ENCODE assay signal across 7 mouse cellular contexts in the genomic region with DNA sequence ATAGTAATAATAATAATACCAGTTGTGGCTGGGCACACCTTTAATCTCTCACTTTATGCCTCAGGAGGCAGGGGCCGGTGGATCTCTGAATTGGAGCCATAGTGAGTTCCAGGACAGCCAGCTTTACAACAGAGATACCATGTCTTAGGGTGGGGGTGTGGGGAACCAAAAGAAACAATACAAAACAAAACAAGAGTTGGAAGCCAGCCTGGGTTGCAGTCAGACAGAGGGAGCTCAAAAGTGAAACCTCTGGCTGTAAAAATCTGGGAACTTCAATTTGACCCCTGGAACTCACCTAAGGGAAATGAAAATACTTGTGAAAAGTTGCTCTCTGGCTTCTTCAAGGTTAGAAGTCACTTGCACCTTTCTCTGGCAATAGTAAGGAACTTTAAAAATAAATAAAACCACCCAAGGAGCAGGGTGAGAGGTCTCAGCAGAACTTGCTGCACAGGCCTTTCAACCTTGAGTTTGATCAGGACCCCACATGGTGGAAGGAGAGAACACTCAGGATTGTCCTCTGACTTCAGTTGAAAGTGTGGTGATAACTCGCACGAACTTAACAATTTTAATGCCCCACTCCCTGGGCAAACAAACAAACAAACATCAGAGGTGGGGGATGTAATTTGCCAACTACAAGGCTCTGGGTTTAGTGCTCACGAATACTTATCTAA. TPM values are rescaled to one million over a fixed set of nuclear protein-coding genes. Genes with fewer than 3 reads are reported as not detected.
DNase-seq lines count a peak whose midpoint lies in the region; ATAC-seq and TF ChIP-seq lines count a peak whose summit lies in the region.

No protein-coding gene starts in this region.

- no peaks in the 10 kb centered on the region for H3K9me3 ChIP-seq in forebrain, embryonic 11.5 days (ENCODE audit: control insufficient read depth, low read length)
- H3K9me3 ChIP-seq in stomach, embryonic 14.5 days (ENCODE audit: control insufficient read depth, low read depth, low read length): no peaks in the 10 kb centered on the region

- peaks cover 4% of the 10 kb centered on the region; the same call in 1 of the 2 replicates for H3K4me1 ChIP-seq in spleen, adult 2 months (ENCODE audit: control insufficient read depth, insufficient read depth, insufficient read length)
- H3K4me1 ChIP-seq in forebrain, embryonic 11.5 days (replicated peaks; ENCODE audit: control insufficient read depth, insufficient read depth, low read length): 0 out of 2 replicates have a peak, but pooled peaks cover 1% of the 10 kb centered on the region
- peaks cover 21% of the 10 kb centered on the region for H3K4me1 ChIP-seq in stomach, embryonic 14.5 days (ENCODE audit: control insufficient read depth, insufficient read depth, low read length)

- TF ChIP-seq CTCF in spleen, adult 2 months (IDR thresholded peaks at IDR 0.05; ENCODE audit: extremely low read depth, insufficient read depth, insufficient read length, insufficient replicate concordance): no peak

- no peak overlapping the region for H3K4me3 ChIP-seq in spleen, adult 2 months (ENCODE audit: extremely low read depth, insufficient read depth, insufficient read length)
- peak overlapping the region; percentile 99 for H3K4me3 ChIP-seq in forebrain, embryonic 11.5 days (ENCODE audit: low read depth, low read length)
- peak overlapping the region; percentile 40 for H3K4me3 ChIP-seq in stomach, embryonic 14.5 days (ENCODE audit: low read depth, low read length)

- peak overlapping the region; percentile 10; the same call in 1 of the 2 replicates for H3K27ac ChIP-seq in spleen, adult 2 months (ENCODE audit: insufficient read depth, low read length)
- H3K27ac ChIP-seq in forebrain, embryonic 11.5 days (ENCODE audit: low read depth, low read length): no peak overlapping the region
- H3K27ac ChIP-seq in stomach, embryonic 14.5 days (ENCODE audit: low read length): peak overlapping the region; percentile 75

- peak overlapping the region; percentile 73 for H3K9ac ChIP-seq in forebrain, embryonic 11.5 days (ENCODE audit: low read length)
- 0 out of 2 replicates have a peak overlapping the region, but pooled peaks have one; percentile 19 for H3K9ac ChIP-seq in stomach, embryonic 14.5 days (replicated peaks; ENCODE audit: low read depth, low read length)

- no peak for TF ChIP-seq POLR2A in spleen, adult 2 months (IDR thresholded peaks at IDR 0.05; ENCODE audit: low read depth, low read length)

- no peak for DNase-seq in spleen, adult 2 months (ENCODE audit: low read depth in 1 of 2, low spot score in 2 of 2)
- DNase-seq in spleen, postnatal 4 days (ENCODE audit: low spot score in 2 of 2): no peak
- DNase-seq in forebrain, embryonic 11.5 days (ENCODE audit: low spot score): no peak
- peak; percentile 31 to 35 for DNase-seq in kidney, postnatal 36 days
- no peak for DNase-seq in yolk sac, embryonic 10.5 days (ENCODE audit: low spot score)
- DNase-seq in cerebellum, adult 11 months: no peak

- no peak for ATAC-seq in forebrain, embryonic 11.5 days (replicated peaks; ENCODE audit: low FRiP score)
- ATAC-seq in stomach, embryonic 14.5 days (ENCODE audit: insufficient number of reproducible peaks, insufficient read depth, low FRiP score, low read depth): no peak

- H3K27me3 ChIP-seq in spleen, adult 2 months (ENCODE audit: control insufficient read depth, insufficient read depth, low read length): no peaks in the 10 kb centered on the region
- no peaks in the 10 kb centered on the region for H3K27me3 ChIP-seq in forebrain, embryonic 11.5 days (ENCODE audit: control insufficient read depth, insufficient read depth, low read length)
- H3K27me3 ChIP-seq in stomach, embryonic 14.5 days (ENCODE audit: control insufficient read depth, insufficient read depth, low read length): no peaks in the 10 kb centered on the region

- WGBS in spleen, adult 2 months: 20% methylated on average over 4 of the region's 4 CpGs
- WGBS in forebrain, embryonic 11.5 days: 29% methylated on average over 4 of the region's 4 CpGs
- 23% methylated on average over 4 of the region's 4 CpGs for WGBS in stomach, embryonic 14.5 days

- no peaks in the 10 kb centered on the region for H3K36me3 ChIP-seq in spleen, adult 2 months (ENCODE audit: control insufficient read depth, insufficient read depth, low read length)
- no peaks in the 10 kb centered on the region for H3K36me3 ChIP-seq in forebrain, embryonic 11.5 days (ENCODE audit: control insufficient read depth, insufficient read depth, low read length)
- H3K36me3 ChIP-seq in stomach, embryonic 14.5 days (ENCODE audit: control insufficient read depth, insufficient read depth, low read length): no peaks in the 10 kb centered on the region

- H3K4me2 ChIP-seq in forebrain, embryonic 11.5 days (ENCODE audit: low read depth, low read length, severe bottlenecking): peak overlapping the region; percentile 56
- peak overlapping the region; percentile 30 for H3K4me2 ChIP-seq in stomach, embryonic 14.5 days (replicated peaks; ENCODE audit: low read depth, low read length)

RNA-seq across cellular contexts. Expression of a gene that starts 5.3 kb away (rescaled TPM):
- 141 and 143 TPM in 2 replicates for polyA plus RNA-seq in spleen, adult 2 months (2012; rRNA removed)
- polyA plus RNA-seq in forebrain, embryonic 11.5 days (2014; fragmentation: Nextera tagmentation; extraction: Ambion mirVana): 782 and 811 TPM in 2 replicates
- 685 and 701 TPM in 2 replicates for polyA plus RNA-seq in stomach, embryonic 14.5 days (2014; fragmentation: Nextera tagmentation; extraction: Ambion mirVana)

RNA-seq across cellular contexts. Expression of a gene that starts 32.1 kb away (rescaled TPM):
- not detected in 2 replicates for polyA plus RNA-seq in spleen, adult 2 months (2012; rRNA removed)
- polyA plus RNA-seq in forebrain, embryonic 11.5 days (2014; fragmentation: Nextera tagmentation; extraction: Ambion mirVana): 2.8 and 3.9 TPM in 2 replicates
- 4.4 and 5.0 TPM in 2 replicates for polyA plus RNA-seq in stomach, embryonic 14.5 days (2014; fragmentation: Nextera tagmentation; extraction: Ambion mirVana)

RNA-seq across cellular contexts. Expression of a gene that starts 43.5 kb away (rescaled TPM):
- polyA plus RNA-seq in spleen, adult 2 months (2012; rRNA removed): 1.4 and 1.9 TPM in 2 replicates
- 14.4 and 16.9 TPM in 2 replicates for polyA plus RNA-seq in forebrain, embryonic 11.5 days (2014; fragmentation: Nextera tagmentation; extraction: Ambion mirVana)
- 7.1 and 7.6 TPM in 2 replicates for polyA plus RNA-seq in stomach, embryonic 14.5 days (2014; fragmentation: Nextera tagmentation; extraction: Ambion mirVana)

Comparison
In these comparisons a context has a peak if more than half of its experiments do, and no peak if none do; other contexts are left out.
1. DNase-seq: peak in kidney, postnatal 36 days (2 of 2); none in spleen, adult 2 months (0 of 2), spleen, postnatal 4 days (0 of 2), forebrain, embryonic 11.5 days (single experiment), yolk sac, embryonic 10.5 days (single experiment) and cerebellum, adult 11 months (single experiment).